Mouse (Mus musculus) heart, adult 8-10 months (tissue): ENCODE data around the gene Hspa1a. TPM values are rescaled to one million over a fixed set of nuclear protein-coding genes. Genes with fewer than 3 reads are reported as not detected.

Experiments
- total RNA-seq, 4 experiments: library from RNA; stranded (reverse); gene quantifications; 2 replicates each; pipeline ENCODE4 v1.2.4; 2022

The Hspa1a gene
- total RNA-seq, 4 experiments from 2014 or later: 1.8 to 7.5 (median 3.6) TPM

Other genes with a start within 250 kb of the Hspa1a start
- gene C4b, start 228.3 kb downstream of the Hspa1a start, total RNA-seq: 10 to 100 TPM; 14.3 to 71.5 (median 21.2) TPM
- under 1 TPM in 1 of 4 experiments, not detected in 3; 0.35 TPM for gene Cyp21a1, start 167.6 kb downstream of the Hspa1a start, total RNA-seq
- gene Stk19, start 135.2 kb downstream of the Hspa1a start, total RNA-seq: 10 to 100 TPM in 2 of 4 experiments, 1 to 10 TPM in 2; 8.2 to 14.6 (median 9.5) TPM
- gene Dxo, start 135.1 kb downstream of the Hspa1a start, total RNA-seq: 10 to 100 TPM; 10.6 to 15.9 (median 11.5) TPM
- gene Skiv2l, start 121.9 kb downstream of the Hspa1a start, total RNA-seq: 10 to 100 TPM; 21.8 to 29.1 (median 25.8) TPM
- gene Nelfe, start 121.8 kb downstream of the Hspa1a start, total RNA-seq: 10 to 100 TPM; 16.6 to 17.9 (median 16.7) TPM
- 1 to 10 TPM; 2.2 to 8.5 (median 4.5) TPM for gene Cfb, start 109.6 kb downstream of the Hspa1a start, total RNA-seq
- gene Zbtb12, start 92.7 kb downstream of the Hspa1a start, total RNA-seq: 1 to 10 TPM; 8.5 to 9.9 (median 9.1) TPM
- gene Gm20547, start 90.1 kb downstream of the Hspa1a start, total RNA-seq: not detected
- 1 to 10 TPM; 1.8 to 4.1 (median 3.0) TPM for gene C2, start 73.9 kb downstream of the Hspa1a start, total RNA-seq
- gene Ehmt2, start 73.7 kb downstream of the Hspa1a start, total RNA-seq: 10 to 100 TPM; 41.5 to 45.8 (median 42.4) TPM
- not detected for gene Slc44a4, start 57.7 kb downstream of the Hspa1a start, total RNA-seq
- gene Neu1, start 40.9 kb downstream of the Hspa1a start, total RNA-seq: 10 to 100 TPM; 13.0 to 16.1 (median 14.4) TPM
- 1 to 10 TPM; 1.4 to 5.5 (median 2.6) TPM for gene Hspa1b, start 12.9 kb downstream of the Hspa1a start, total RNA-seq
- gene Gm20481, start 2.2 kb downstream of the Hspa1a start, total RNA-seq: not detected
- 10 to 100 TPM in 2 of 4 experiments, 1 to 10 TPM in 2; 8.7 to 13.3 (median 11.0) TPM for gene Hspa1l, start 547 bp upstream of the Hspa1a start, total RNA-seq
- 10 to 100 TPM; 17.5 to 21.7 (median 17.9) TPM for gene Lsm2, start 9.7 kb upstream of the Hspa1a start, total RNA-seq
- gene Vars, start 28.8 kb upstream of the Hspa1a start, total RNA-seq: 10 to 100 TPM; 28.3 to 31.4 (median 29.3) TPM
- 10 to 100 TPM; 12.0 to 18.5 (median 16.6) TPM for gene Vwa7, start 44.4 kb upstream of the Hspa1a start, total RNA-seq
- not detected for gene Sapcd1, start 55.9 kb upstream of the Hspa1a start, total RNA-seq
- gene Msh5, start 74.6 kb upstream of the Hspa1a start, total RNA-seq: under 1 TPM in 2 of 4 experiments, not detected in 2; 0.33 to 0.56 TPM
- gene Clic1, start 77.8 kb upstream of the Hspa1a start, total RNA-seq: 10 to 100 TPM; 21.6 to 33.8 (median 30.0) TPM
- 10 to 100 TPM; 13.5 to 22.7 (median 21.5) TPM for gene Ddah2, start 86.9 kb upstream of the Hspa1a start, total RNA-seq
- not detected for gene Ly6g6c, start 93.2 kb upstream of the Hspa1a start, total RNA-seq
- gene Mpig6b, start 94.0 kb upstream of the Hspa1a start, total RNA-seq: 1 to 10 TPM in 1 of 4 experiments, under 1 TPM in 3; 0.34 to 1.0 (median 0.85) TPM
- not detected for gene Ly6g6e, start 104.7 kb upstream of the Hspa1a start, total RNA-seq
- gene Ly6g6d, start 105.9 kb upstream of the Hspa1a start, total RNA-seq: under 1 TPM in 3 of 4 experiments, not detected in 1; 0.69 to 0.95 (median 0.85) TPM
- under 1 TPM in 1 of 4 experiments, not detected in 3; 0.24 TPM for gene Ly6g6f, start 113.5 kb upstream of the Hspa1a start, total RNA-seq
- gene Abhd16a, start 117.1 kb upstream of the Hspa1a start, total RNA-seq: 10 to 100 TPM; 60.7 to 64.8 (median 62.3) TPM
- gene Ly6g5c, start 136.1 kb upstream of the Hspa1a start, total RNA-seq: not detected
- not detected for gene Ly6g5b, start 143.3 kb upstream of the Hspa1a start, total RNA-seq
- 10 to 100 TPM in 1 of 4 experiments, 1 to 10 TPM in 3; 6.6 to 10.2 (median 8.2) TPM for gene Gpank1, start 149.3 kb upstream of the Hspa1a start, total RNA-seq
- 100 to 1,000 TPM; 152 to 184 (median 155) TPM for gene Csnk2b, start 149.9 kb upstream of the Hspa1a start, total RNA-seq
- 10 to 100 TPM; 27.8 to 33.4 (median 30.3) TPM for gene D17H6S53E, start 154.2 kb upstream of the Hspa1a start, total RNA-seq
- gene Apom, start 159.9 kb upstream of the Hspa1a start, total RNA-seq: under 1 TPM in 1 of 4 experiments, not detected in 3; 0.26 TPM
- 100 to 1,000 TPM; 233 to 266 (median 242) TPM for gene Bag6, start 163.0 kb upstream of the Hspa1a start, total RNA-seq
- 100 to 1,000 TPM; 130 to 143 (median 140) TPM for gene Prrc2a, start 192.7 kb upstream of the Hspa1a start, total RNA-seq
- gene Aif1, start 203.9 kb upstream of the Hspa1a start, total RNA-seq: 1 to 10 TPM; 1.9 to 3.3 (median 2.4) TPM
- 1 to 10 TPM; 1.8 to 3.6 (median 2.6) TPM for gene Lst1, start 216.3 kb upstream of the Hspa1a start, total RNA-seq
- 1 to 10 TPM in 1 of 4 experiments, under 1 TPM in 3; 0.69 to 1.6 (median 0.80) TPM for gene Ltb, start 222.3 kb upstream of the Hspa1a start, total RNA-seq
- under 1 TPM; 0.25 to 0.97 (median 0.52) TPM for gene Tnf, start 229.9 kb upstream of the Hspa1a start, total RNA-seq
- under 1 TPM in 1 of 4 experiments, not detected in 3; 0.44 TPM for gene Lta, start 233.2 kb upstream of the Hspa1a start, total RNA-seq
- gene Gm16181, start 248.7 kb upstream of the Hspa1a start, total RNA-seq: under 1 TPM in 1 of 4 experiments, not detected in 3; 0.72 TPM